Mouse (Mus musculus): ENCODE data around the gene Itgb1. TPM values are rescaled to one million over a fixed set of nuclear protein-coding genes. Genes with fewer than 3 reads are reported as not detected.

The Itgb1 gene
- total RNA-seq, 1 experiment: 325 TPM

DNA sequence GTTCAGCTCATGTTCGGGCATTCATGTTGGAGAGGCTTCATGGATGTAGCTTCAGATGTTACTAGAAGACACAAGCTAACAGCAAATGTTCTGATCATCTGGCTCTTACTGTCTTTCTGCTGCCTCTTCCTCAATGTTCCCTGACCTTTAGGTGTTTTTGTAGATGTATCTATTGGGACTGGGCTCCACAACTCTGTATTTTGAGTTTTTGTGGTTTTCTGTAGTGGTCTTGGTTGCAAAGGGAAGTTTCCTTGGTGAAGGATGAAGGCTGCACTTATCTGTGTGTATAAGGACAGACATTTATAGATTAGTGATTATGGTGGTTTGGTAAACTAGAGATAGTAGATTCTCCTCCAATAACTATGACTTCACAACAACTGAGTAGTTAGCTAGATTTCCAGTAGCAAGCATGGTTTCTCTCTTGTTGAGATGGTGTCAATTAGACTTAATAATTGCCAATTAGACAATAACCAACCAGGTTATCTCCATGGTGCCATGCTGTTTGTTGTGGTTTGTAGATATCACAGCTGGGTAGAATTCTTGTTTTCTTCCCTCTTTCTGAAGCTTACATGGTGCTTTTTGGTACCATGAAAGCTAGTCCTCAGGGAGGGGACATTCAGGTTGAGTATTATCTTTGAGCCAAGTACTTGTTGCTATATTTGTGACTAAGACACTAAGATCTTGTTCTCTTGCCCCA, 11.4 kb downstream of the Itgb1 start:
- in situ Hi-C loops (cut with MboI; ENCODE audit: low sequenced_read_pairs in 2 of 2, unreplicated experiment in 2 of 2): no loop called here
- H3K9me3 ChIP-seq (ENCODE audit: control insufficient read depth, insufficient read depth, low read depth, low read length): no peaks in the 10 kb centered on the region
- H3K36me3 ChIP-seq (ENCODE audit: control insufficient read depth, insufficient read depth, low read length, poor library complexity, severe bottlenecking): no peaks in the 10 kb centered on the region
- 0 out of 4 replicates have a peak, but pooled peaks cover 0 to 2% of the 10 kb centered on the region in 2 experiments for H3K4me1 ChIP-seq (ENCODE audit: control insufficient read depth in 2 of 2, insufficient read depth in 2 of 2, low read length in 2 of 2, poor library complexity in 1 of 2)
- DNase-seq (ENCODE audit: low read depth, low spot score): no peak
- TF ChIP-seq CHD2 (IDR thresholded peaks at IDR 0.05; ENCODE audit: low read depth, low read length): no peak
- H3K9ac ChIP-seq (ENCODE audit: insufficient read depth, low read depth, low read length, poor library complexity, severe bottlenecking): no peak overlapping the region
- H3K4me3 ChIP-seq (ENCODE audit: insufficient read depth in 1 of 2, low read depth in 1 of 2, low read length in 2 of 2, poor library complexity in 1 of 2, severe bottlenecking in 1 of 2): no peak overlapping the region
- no peak overlapping the region for H3K27ac ChIP-seq (ENCODE audit: insufficient read depth, low read depth, low read length, poor library complexity, severe bottlenecking)

DNA sequence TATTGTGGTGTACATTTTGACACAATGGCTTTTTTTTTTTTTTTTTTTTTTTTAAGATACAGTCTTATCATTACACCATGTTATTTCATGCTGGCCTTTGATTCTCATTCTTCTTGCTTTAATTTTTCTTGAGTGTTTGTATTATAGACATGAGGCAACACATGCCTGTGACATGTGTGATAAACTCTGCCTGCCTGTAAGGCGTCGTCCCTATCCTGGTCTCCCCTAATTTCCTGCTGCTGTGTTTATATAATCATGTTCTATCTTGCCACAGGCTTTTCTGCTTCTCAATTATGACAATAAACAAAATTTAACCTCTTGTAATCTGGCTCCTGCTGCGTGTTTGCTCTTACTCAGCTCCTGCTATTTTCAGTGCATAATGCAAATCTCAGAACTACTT, 12.5 kb downstream of the Itgb1 start:
- no peak for DNase-seq (ENCODE audit: low read depth, low spot score)
- Histone ChIP-seq H3K4me1 (ENCODE audit: control insufficient read depth in 2 of 2, insufficient read depth in 2 of 2, low read length in 2 of 2, poor library complexity in 1 of 2) (peaks cover 0 to 2% of the 10 kb centered on the region in 2 experiments; a peak in 1 of 4 replicates), H3K4me3 (ENCODE audit: insufficient read depth in 1 of 2, low read depth in 1 of 2, low read length in 2 of 2, poor library complexity in 1 of 2, severe bottlenecking in 1 of 2) (no peak overlapping the region), H3K36me3 (ENCODE audit: control insufficient read depth, insufficient read depth, low read length, poor library complexity, severe bottlenecking) (no peaks in the 10 kb centered on the region), H3K9ac (ENCODE audit: insufficient read depth, low read depth, low read length, poor library complexity, severe bottlenecking) (no peak overlapping the region), H3K27ac (ENCODE audit: insufficient read depth, low read depth, low read length, poor library complexity, severe bottlenecking) (no peak overlapping the region), H3K9me3 (ENCODE audit: control insufficient read depth, insufficient read depth, low read depth, low read length) (no peaks in the 10 kb centered on the region)
- TF ChIP-seq CHD2 (IDR thresholded peaks at IDR 0.05; ENCODE audit: low read depth, low read length) (no peak), HCFC1 (IDR thresholded peaks at IDR 0.05; ENCODE audit: borderline replicate concordance, insufficient read depth, low read length) (no peak), ZNF384 (IDR thresholded peaks at IDR 0.05; ENCODE audit: low read depth, low read length) (no peak)
- in situ Hi-C loops (cut with MboI; ENCODE audit: low sequenced_read_pairs in 2 of 2, unreplicated experiment in 2 of 2): no loop called here

DNA sequence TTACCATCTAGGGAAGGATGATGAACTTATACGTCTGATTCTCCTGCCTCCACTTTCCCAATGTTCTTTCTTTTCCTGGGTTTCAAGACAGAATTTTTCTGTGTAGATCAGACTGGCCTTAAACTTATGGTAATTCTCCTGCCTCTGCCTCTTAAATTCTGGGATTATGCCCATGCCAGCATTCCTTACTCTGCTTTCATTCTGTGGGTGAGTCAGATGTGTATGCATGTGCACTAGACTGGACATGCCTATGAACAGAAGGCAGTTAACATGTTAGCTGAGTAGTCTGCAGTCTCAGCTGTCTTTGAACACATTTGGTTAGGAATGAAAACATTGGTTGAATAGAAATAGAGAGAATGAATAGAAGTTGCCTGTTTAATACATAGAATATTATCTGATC, 18.9 kb downstream of the Itgb1 start:
- in situ Hi-C loops (cut with MboI; ENCODE audit: low sequenced_read_pairs in 2 of 2, unreplicated experiment in 2 of 2): no loop called here
- DNase-seq (ENCODE audit: low read depth, low spot score): no peak
- Histone ChIP-seq H3K9ac (ENCODE audit: insufficient read depth, low read depth, low read length, poor library complexity, severe bottlenecking) (no peak overlapping the region), H3K4me3 (ENCODE audit: insufficient read depth in 1 of 2, low read depth in 1 of 2, low read length in 2 of 2, poor library complexity in 1 of 2, severe bottlenecking in 1 of 2) (no peak overlapping the region), H3K9me3 (ENCODE audit: control insufficient read depth, insufficient read depth, low read depth, low read length) (no peaks in the 10 kb centered on the region), H3K4me1 (ENCODE audit: control insufficient read depth in 2 of 2, insufficient read depth in 2 of 2, low read length in 2 of 2, poor library complexity in 1 of 2) (peaks cover 0 to 2% of the 10 kb centered on the region in 2 experiments; a peak in 1 of 4 replicates), H3K36me3 (ENCODE audit: control insufficient read depth, insufficient read depth, low read length, poor library complexity, severe bottlenecking) (no peaks in the 10 kb centered on the region), H3K27ac (ENCODE audit: insufficient read depth, low read depth, low read length, poor library complexity, severe bottlenecking) (no peak overlapping the region)
- TF ChIP-seq ZC3H11A (IDR thresholded peaks at IDR 0.05; ENCODE audit: borderline replicate concordance, low read depth, low read length): no peak
- no peak for TF ChIP-seq CHD2 (IDR thresholded peaks at IDR 0.05; ENCODE audit: low read depth, low read length)
- no peak for TF ChIP-seq ZNF384 (IDR thresholded peaks at IDR 0.05; ENCODE audit: low read depth, low read length)
- TF ChIP-seq HCFC1 (IDR thresholded peaks at IDR 0.05; ENCODE audit: borderline replicate concordance, insufficient read depth, low read length): no peak
- TF ChIP-seq MAFK (IDR thresholded peaks at IDR 0.05; ENCODE audit: insufficient read depth, low read depth, low read length): no peak

DNA sequence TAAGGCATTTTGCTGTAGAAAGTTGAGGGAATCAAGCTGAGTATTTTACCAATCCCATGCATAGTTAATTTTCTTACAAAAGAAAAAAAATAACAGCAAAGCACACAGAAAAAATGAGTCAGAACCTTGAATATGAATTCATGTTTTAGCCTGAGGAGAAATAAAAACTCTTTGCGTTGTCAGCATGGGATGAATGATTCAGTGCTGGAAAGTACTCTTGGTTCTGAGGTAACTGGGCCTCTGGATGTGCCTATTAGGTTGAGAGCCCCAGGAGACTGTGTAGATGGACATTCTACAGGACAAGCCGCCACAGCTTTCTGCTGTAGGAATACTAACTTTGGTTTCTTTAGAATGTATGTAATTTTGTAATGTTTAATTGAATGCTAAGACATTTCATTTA, 19.4 kb downstream of the Itgb1 start:
- H3K36me3 ChIP-seq (ENCODE audit: control insufficient read depth, insufficient read depth, low read length, poor library complexity, severe bottlenecking): no peaks in the 10 kb centered on the region
- TF ChIP-seq ZC3H11A (IDR thresholded peaks at IDR 0.05; ENCODE audit: borderline replicate concordance, low read depth, low read length) (no peak), MAFK (IDR thresholded peaks at IDR 0.05; ENCODE audit: insufficient read depth, low read depth, low read length) (no peak), HCFC1 (IDR thresholded peaks at IDR 0.05; ENCODE audit: borderline replicate concordance, insufficient read depth, low read length) (no peak), CHD2 (IDR thresholded peaks at IDR 0.05; ENCODE audit: low read depth, low read length) (no peak), ZNF384 (IDR thresholded peaks at IDR 0.05; ENCODE audit: low read depth, low read length) (no peak)
- in situ Hi-C loops (cut with MboI; ENCODE audit: low sequenced_read_pairs in 2 of 2, unreplicated experiment in 2 of 2): no loop called here
- no peak for DNase-seq (ENCODE audit: low read depth, low spot score)
- H3K27ac ChIP-seq (ENCODE audit: insufficient read depth, low read depth, low read length, poor library complexity, severe bottlenecking): no peak overlapping the region
- no peak overlapping the region for H3K4me3 ChIP-seq (ENCODE audit: insufficient read depth in 1 of 2, low read depth in 1 of 2, low read length in 2 of 2, poor library complexity in 1 of 2, severe bottlenecking in 1 of 2)
- H3K4me1 ChIP-seq (ENCODE audit: control insufficient read depth in 2 of 2, insufficient read depth in 2 of 2, low read length in 2 of 2, poor library complexity in 1 of 2): peaks cover 0 to 2% of the 10 kb centered on the region in 2 experiments; a peak in 1 of 4 replicates
- no peaks in the 10 kb centered on the region for H3K9me3 ChIP-seq (ENCODE audit: control insufficient read depth, insufficient read depth, low read depth, low read length)
- H3K9ac ChIP-seq (ENCODE audit: insufficient read depth, low read depth, low read length, poor library complexity, severe bottlenecking): no peak overlapping the region

DNA sequence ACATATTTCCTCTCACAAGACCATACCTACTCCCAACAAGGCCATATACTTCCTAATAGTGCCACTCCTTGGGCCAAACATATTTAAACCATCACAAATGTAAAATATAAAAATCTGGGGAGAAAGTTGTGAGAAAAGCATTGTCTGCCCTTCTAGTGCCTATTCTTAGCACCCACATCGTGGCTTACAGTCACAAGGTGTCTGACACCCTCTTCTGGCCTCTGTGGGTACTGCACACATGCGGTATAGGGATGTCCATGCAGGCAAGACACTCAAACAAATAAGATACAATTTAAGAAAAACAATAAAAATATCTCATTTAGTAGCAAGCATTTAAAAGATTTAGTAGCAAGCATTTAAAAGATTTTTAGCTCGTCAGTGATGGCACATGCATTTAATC, 23.8 kb downstream of the Itgb1 start:
- TF ChIP-seq MAFK (IDR thresholded peaks at IDR 0.05; ENCODE audit: insufficient read depth, low read depth, low read length): no peak
- no peak for TF ChIP-seq CHD2 (IDR thresholded peaks at IDR 0.05; ENCODE audit: low read depth, low read length)
- no peak for TF ChIP-seq HCFC1 (IDR thresholded peaks at IDR 0.05; ENCODE audit: borderline replicate concordance, insufficient read depth, low read length)
- TF ChIP-seq ZNF384 (IDR thresholded peaks at IDR 0.05; ENCODE audit: low read depth, low read length): no peak
- TF ChIP-seq ZC3H11A (IDR thresholded peaks at IDR 0.05; ENCODE audit: borderline replicate concordance, low read depth, low read length): peak; percentile 53; the same call in 1 of the 2 replicates
- no peak overlapping the region for H3K9ac ChIP-seq (ENCODE audit: insufficient read depth, low read depth, low read length, poor library complexity, severe bottlenecking)
- no peaks in the 10 kb centered on the region for H3K9me3 ChIP-seq (ENCODE audit: control insufficient read depth, insufficient read depth, low read depth, low read length)
- peaks cover 6% of the 10 kb centered on the region; the same call in 1 of the 2 replicates for H3K36me3 ChIP-seq (ENCODE audit: control insufficient read depth, insufficient read depth, low read length, poor library complexity, severe bottlenecking)
- in situ Hi-C loops (cut with MboI; ENCODE audit: low sequenced_read_pairs in 2 of 2, unreplicated experiment in 2 of 2): no loop called here
- H3K4me1 ChIP-seq (ENCODE audit: control insufficient read depth in 2 of 2, insufficient read depth in 2 of 2, low read length in 2 of 2, poor library complexity in 1 of 2): no peaks in the 10 kb centered on the region
- H3K27ac ChIP-seq (ENCODE audit: insufficient read depth, low read depth, low read length, poor library complexity, severe bottlenecking): no peak overlapping the region
- no peak overlapping the region for H3K4me3 ChIP-seq (ENCODE audit: insufficient read depth in 1 of 2, low read depth in 1 of 2, low read length in 2 of 2, poor library complexity in 1 of 2, severe bottlenecking in 1 of 2)
- peak; percentile 72 for DNase-seq (ENCODE audit: low read depth, low spot score)

All from ES-E14 (cell line).